Comparison of ENCODE assay signal across 22 mouse cellular contexts in the genomic region with DNA sequence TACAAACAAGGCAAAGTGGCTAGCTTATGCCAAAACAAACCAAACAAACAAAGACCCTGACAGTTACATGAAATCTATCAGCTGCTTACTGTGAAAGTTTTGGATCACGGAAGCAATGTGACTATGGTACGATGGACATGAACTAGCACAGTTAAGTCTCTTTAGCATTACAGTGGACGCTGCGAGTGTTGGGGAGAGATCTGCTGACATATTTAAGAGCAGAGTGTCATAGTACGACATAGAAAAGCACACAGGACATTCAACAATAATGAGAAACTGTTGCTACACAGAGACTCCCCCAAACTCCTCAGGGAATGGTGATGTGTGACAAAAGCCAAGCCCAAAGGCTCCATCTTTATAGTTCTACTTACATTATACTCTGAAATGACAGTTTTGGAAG. TPM values are rescaled to one million over a fixed set of nuclear protein-coding genes. Genes with fewer than 3 reads are reported as not detected.
DNase-seq lines count a peak whose midpoint lies in the region; ATAC-seq and TF ChIP-seq lines count a peak whose summit lies in the region.
"Had no signal": no experiment of that assay in that cellular context is flagged by ENCODE, and none has a peak within 500 bp of the region (broad histone marks: within the 10 kb centered on the region; RNA-seq: fewer than 3 reads in every experiment).

No protein-coding gene starts in this region.

- 68% methylated on average over 5 of the region's 5 CpGs for WGBS in kidney, embryonic 14.5 days
- 61% methylated on average over 5 of the region's 5 CpGs for WGBS in kidney, embryonic 16.5 days
- 66% methylated on average over 5 of the region's 5 CpGs for WGBS in kidney, postnatal 0 days
- WGBS in midbrain, embryonic 11.5 days: 92% methylated on average over 5 of the region's 5 CpGs
- WGBS in midbrain, embryonic 16.5 days: 92% methylated on average over 5 of the region's 5 CpGs

- no peak overlapping the region for H3K27ac ChIP-seq in kidney, embryonic 14.5 days (ENCODE audit: low read depth, low read length)
- H3K27ac ChIP-seq in kidney, embryonic 16.5 days (ENCODE audit: low read length): no peak overlapping the region
- no peak overlapping the region for H3K27ac ChIP-seq in kidney, postnatal 0 days
- H3K27ac ChIP-seq in midbrain, embryonic 11.5 days (ENCODE audit: low read depth, low read length): no peak overlapping the region
- H3K27ac ChIP-seq in midbrain, embryonic 16.5 days (ENCODE audit: low read length): no peak overlapping the region

- H3K4me2 ChIP-seq in kidney, embryonic 14.5 days (replicated peaks; ENCODE audit: low read depth, low read length): no peak overlapping the region
- no peak overlapping the region for H3K4me2 ChIP-seq in kidney, embryonic 16.5 days (replicated peaks; ENCODE audit: low read depth, low read length)
- no peak overlapping the region for H3K4me2 ChIP-seq in kidney, postnatal 0 days (ENCODE audit: low read length)
- no peak overlapping the region for H3K4me2 ChIP-seq in midbrain, embryonic 11.5 days
- H3K4me2 ChIP-seq in midbrain, embryonic 16.5 days (ENCODE audit: low read length): no peak overlapping the region

- no peaks in the 10 kb centered on the region for H3K27me3 ChIP-seq in kidney, embryonic 14.5 days (ENCODE audit: control insufficient read depth, insufficient read depth, low read length)
- no peaks in the 10 kb centered on the region for H3K27me3 ChIP-seq in kidney, embryonic 16.5 days (ENCODE audit: insufficient read depth, low read length)
- no peaks in the 10 kb centered on the region for H3K27me3 ChIP-seq in kidney, postnatal 0 days (ENCODE audit: insufficient read depth, low read length)
- no peaks in the 10 kb centered on the region for H3K27me3 ChIP-seq in midbrain, embryonic 11.5 days (ENCODE audit: control insufficient read depth, insufficient read depth, low read length)
- no peaks in the 10 kb centered on the region for H3K27me3 ChIP-seq in midbrain, embryonic 16.5 days (ENCODE audit: control insufficient read depth, insufficient read depth, low read depth, low read length)
- H3K27me3 ChIP-seq: CH12.LX, Patski had no signal

- H3K9ac ChIP-seq in kidney, embryonic 14.5 days (ENCODE audit: low read depth, low read length): no peak overlapping the region
- H3K9ac ChIP-seq in kidney, embryonic 16.5 days (replicated peaks; ENCODE audit: low read length): no peak overlapping the region
- H3K9ac ChIP-seq in kidney, postnatal 0 days (ENCODE audit: low read depth, low read length): no peak overlapping the region
- no peak overlapping the region for H3K9ac ChIP-seq in midbrain, embryonic 11.5 days (ENCODE audit: low read length)
- no peak overlapping the region for H3K9ac ChIP-seq in midbrain, embryonic 16.5 days (ENCODE audit: low read depth, low read length)

- no peak overlapping the region for H3K4me3 ChIP-seq in kidney, embryonic 14.5 days (ENCODE audit: low read length)
- no peak overlapping the region for H3K4me3 ChIP-seq in kidney, embryonic 16.5 days (ENCODE audit: low read length)
- H3K4me3 ChIP-seq in kidney, postnatal 0 days (replicated peaks; ENCODE audit: low read depth, low read length): no peak overlapping the region
- H3K4me3 ChIP-seq in midbrain, embryonic 11.5 days (ENCODE audit: low read depth, low read length): no peak overlapping the region
- no peak overlapping the region for H3K4me3 ChIP-seq in midbrain, embryonic 16.5 days (ENCODE audit: low read depth, low read length)

- H3K4me1 ChIP-seq in kidney, embryonic 14.5 days (ENCODE audit: control insufficient read depth, insufficient read depth, low read length): no peaks in the 10 kb centered on the region
- no peaks in the 10 kb centered on the region for H3K4me1 ChIP-seq in kidney, embryonic 16.5 days (ENCODE audit: insufficient read depth, low read length)
- no peaks in the 10 kb centered on the region for H3K4me1 ChIP-seq in kidney, postnatal 0 days (replicated peaks; ENCODE audit: insufficient read depth, low read length)
- no peaks in the 10 kb centered on the region for H3K4me1 ChIP-seq in midbrain, embryonic 11.5 days (ENCODE audit: control insufficient read depth, insufficient read depth, low read length)
- no peaks in the 10 kb centered on the region for H3K4me1 ChIP-seq in midbrain, embryonic 16.5 days (ENCODE audit: control insufficient read depth, insufficient read depth, low read length)

- no peaks in the 10 kb centered on the region for H3K9me3 ChIP-seq in kidney, embryonic 14.5 days (ENCODE audit: control insufficient read depth, low read length)
- H3K9me3 ChIP-seq in kidney, embryonic 16.5 days (ENCODE audit: low read length): no peaks in the 10 kb centered on the region
- H3K9me3 ChIP-seq in kidney, postnatal 0 days (replicated peaks; ENCODE audit: low read length): no peaks in the 10 kb centered on the region
- H3K9me3 ChIP-seq in midbrain, embryonic 11.5 days (ENCODE audit: control insufficient read depth, low read length): no peaks in the 10 kb centered on the region
- H3K9me3 ChIP-seq in midbrain, embryonic 16.5 days (replicated peaks; ENCODE audit: control insufficient read depth, low read length, poor library complexity, severe bottlenecking): no peaks in the 10 kb centered on the region
- H3K9me3 ChIP-seq: G1E had no signal

- peaks cover 18% of the 10 kb centered on the region; the same call in 1 of the 2 replicates for H3K36me3 ChIP-seq in kidney, embryonic 14.5 days (ENCODE audit: control insufficient read depth, insufficient read depth, low read length)
- peaks cover 15% of the 10 kb centered on the region for H3K36me3 ChIP-seq in kidney, embryonic 16.5 days (ENCODE audit: insufficient read depth, low read length)
- H3K36me3 ChIP-seq in kidney, postnatal 0 days (ENCODE audit: insufficient read depth, low read length): 0 out of 2 replicates have a peak, but pooled peaks cover 2% of the 10 kb centered on the region
- peaks cover 6% of the 10 kb centered on the region; the same call in 1 of the 2 replicates for H3K36me3 ChIP-seq in midbrain, embryonic 11.5 days (ENCODE audit: control insufficient read depth, insufficient read depth, low read length)
- H3K36me3 ChIP-seq in midbrain, embryonic 16.5 days (ENCODE audit: control insufficient read depth, insufficient read depth, low read length): peaks cover 2% of the 10 kb centered on the region; the same call in 1 of the 2 replicates

- TF ChIP-seq CTCF in kidney, postnatal 0 days (IDR thresholded peaks at IDR 0.05; ENCODE audit: low read depth): no peak

- peak; percentile 63; the same call in 1 of the 2 replicates for ATAC-seq in kidney, embryonic 14.5 days (ENCODE audit: low FRiP score, low TSS enrichment)
- ATAC-seq in kidney, embryonic 16.5 days (ENCODE audit: low FRiP score, low TSS enrichment): peak; percentile 64
- no peak; the same call in 1 of the 2 replicates for ATAC-seq in kidney, postnatal 0 days (replicated peaks; ENCODE audit: low FRiP score, low read depth)
- ATAC-seq in midbrain, embryonic 11.5 days (ENCODE audit: low FRiP score): no peak
- ATAC-seq in midbrain, embryonic 16.5 days: no peak
- ATAC-seq: activated CD4-positive, CD25-positive, alpha-beta regulatory T cell, adult 4 months; CD4-positive, CD25-positive, alpha-beta regulatory T cell, adult 4 months; Patski had no signal

- DNase-seq in kidney, adult 9 months: no peak
- no peak for DNase-seq in kidney, postnatal 36 days
- DNase-seq in kidney, postnatal 0 days (ENCODE audit: low spot score): peak; percentile 63
- DNase-seq in kidney, adult 8-10 months: no peak
- peak; percentile 8 for DNase-seq in midbrain, embryonic 11.5 days (ENCODE audit: low spot score, missing footprints)
- DNase-seq: adrenal gland, adult 2 months; adrenal gland, adult 8-10 months; adrenal gland, postnatal 10 days; adrenal gland, postnatal 14 days; adrenal gland, postnatal 25 days; adrenal gland, postnatal 36 days; B cell, adult 2 months; cerebellum, adult 11 months; cerebellum, adult 11-12 months had no signal

RNA-seq across cellular contexts. Expression of gene Gins1, which starts 38.8 kb away (rescaled TPM):
- 62.8 and 77.8 TPM in 2 replicates for polyA plus RNA-seq in kidney, embryonic 14.5 days (2014; fragmentation: Nextera tagmentation; extraction: Ambion mirVana)
- 41.6 and 43.3 TPM in 2 replicates for polyA plus RNA-seq in kidney, embryonic 16.5 days (2015; fragmentation: Nextera tagmentation; extraction: Ambion mirVana)
- polyA plus RNA-seq in kidney, postnatal 0 days (2015; fragmentation: Nextera tagmentation; extraction: Ambion mirVana): 26.4 and 30.3 TPM in 2 replicates
- 73.8 and 82.1 TPM in 2 replicates for polyA plus RNA-seq in midbrain, embryonic 11.5 days (2014; fragmentation: Nextera tagmentation; extraction: Ambion mirVana)
- polyA plus RNA-seq in midbrain, embryonic 16.5 days (2015; fragmentation: Nextera tagmentation; extraction: Ambion mirVana): 9.9 and 11.2 TPM in 2 replicates

RNA-seq across cellular contexts. Expression of gene Abhd12, which starts 39.5 kb away (rescaled TPM):
- polyA plus RNA-seq in kidney, embryonic 14.5 days (2014; fragmentation: Nextera tagmentation; extraction: Ambion mirVana): 46.7 and 72.0 TPM in 2 replicates
- 71.0 and 74.1 TPM in 2 replicates for polyA plus RNA-seq in kidney, embryonic 16.5 days (2015; fragmentation: Nextera tagmentation; extraction: Ambion mirVana)
- polyA plus RNA-seq in kidney, postnatal 0 days (2015; fragmentation: Nextera tagmentation; extraction: Ambion mirVana): 70.1 and 71.3 TPM in 2 replicates
- 54.4 and 55.1 TPM in 2 replicates for polyA plus RNA-seq in midbrain, embryonic 11.5 days (2014; fragmentation: Nextera tagmentation; extraction: Ambion mirVana)
- polyA plus RNA-seq in midbrain, embryonic 16.5 days (2015; fragmentation: Nextera tagmentation; extraction: Ambion mirVana): 112 and 127 TPM in 2 replicates

Comparison
In these comparisons a context has a peak if more than half of its experiments do, and no peak if none do; other contexts are left out.
1. ATAC-seq: peak in kidney, embryonic 14.5 days (single experiment) and kidney, embryonic 16.5 days (single experiment); none in kidney, postnatal 0 days (single experiment), midbrain, embryonic 11.5 days (single experiment) and midbrain, embryonic 16.5 days (single experiment).
2. DNase-seq: peak in kidney, postnatal 0 days (single experiment) and midbrain, embryonic 11.5 days (single experiment); none in kidney, adult 9 months (single experiment), kidney, postnatal 36 days (0 of 2) and kidney, adult 8-10 months (0 of 2).